Mouse (Mus musculus) adipocyte (in vitro differentiated cells): Measurements from ENCODE around the gene Fzr1.
A peak's percentile ranks its signal among the peaks of the same experiment; 100 is the strongest.

ENCODE experiments used
- DNase-seq: peaks from one replicate; pipeline ENCODE4 v3.0.0-alpha.2; 2016; ENCODE audit warnings: low spot score

Fzr1 gene

GRCm38 (mm10) chr10:81355533-81355932 is 22.8 kb downstream of the Fzr1 start:
- peak; percentile 35 for DNase-seq

- no peak for DNase-seq
These were observed 23.4 kb downstream of the Fzr1 start for GRCm38 (mm10) chr10:81354738-81355477.

GRCm38 (mm10) chr10:81351678-81352291 is 26.5 kb downstream of the Fzr1 start:
- DNase-seq: no peak

- DNase-seq: peak; percentile 98
These were observed 27.8 kb downstream of the Fzr1 start, which contains the start of gene Hmg20b for GRCm38 (mm10) chr10:81350351-81351063. TSS of gene Hmg20b (minus strand) at chr10:81350480.

GRCm38 (mm10) chr10:81349961-81350350 is 28.4 kb downstream of the Fzr1 start:
- DNase-seq: no peak

GRCm38 (mm10) chr10:81349146-81349545 is 29.2 kb downstream of the Fzr1 start:
- peak; percentile 67 for DNase-seq

- no peak for DNase-seq
These were observed 31.8 kb downstream of the Fzr1 start for GRCm38 (mm10) chr10:81346453-81347067.

- DNase-seq: no peak
These were observed 33.2 kb downstream of the Fzr1 start for GRCm38 (mm10) chr10:81345162-81345534.

- DNase-seq: no peak
These were observed 33.7 kb downstream of the Fzr1 start for GRCm38 (mm10) chr10:81344421-81345161.

- DNase-seq: no peak
These were observed 35.4 kb downstream of the Fzr1 start, which contains the start of gene Gipc3 for GRCm38 (mm10) chr10:81342686-81343505. TSS of gene Gipc3 (minus strand) at chr10:81343266.

- peak; percentile 54 for DNase-seq
These were observed 36.9 kb downstream of the Fzr1 start for GRCm38 (mm10) chr10:81341333-81341949.

GRCm38 (mm10) chr10:81340551-81341332 is 37.6 kb downstream of the Fzr1 start:
- no peak for DNase-seq

GRCm38 (mm10) chr10:81336558-81336957 is 41.8 kb downstream of the Fzr1 start:
- DNase-seq: no peak

- no peak for DNase-seq
These were observed 42.6 kb downstream of the Fzr1 start for GRCm38 (mm10) chr10:81335393-81336340.

GRCm38 (mm10) chr10:81334324-81334723 is 44.0 kb downstream of the Fzr1 start:
- no peak for DNase-seq

GRCm38 (mm10) chr10:81332277-81332676 is 46.0 kb downstream of the Fzr1 start:
- no peak for DNase-seq

GRCm38 (mm10) chr10:81330007-81330406 is 48.3 kb downstream of the Fzr1 start:
- DNase-seq: no peak

- DNase-seq: peak; percentile 35
These were observed 48.9 kb downstream of the Fzr1 start for GRCm38 (mm10) chr10:81329194-81329975.
